Mouse (Mus musculus) mature B cell (primary cell): ENCODE results near the gene Lst1.

Experiments used
- in situ Hi-C: fragments of 300-500 bp; cut with MboI; formaldehyde crosslinking; loops from 2 replicates; pipeline ENCODE4 v1.14.3; 2019

Lst1 gene

DNA sequence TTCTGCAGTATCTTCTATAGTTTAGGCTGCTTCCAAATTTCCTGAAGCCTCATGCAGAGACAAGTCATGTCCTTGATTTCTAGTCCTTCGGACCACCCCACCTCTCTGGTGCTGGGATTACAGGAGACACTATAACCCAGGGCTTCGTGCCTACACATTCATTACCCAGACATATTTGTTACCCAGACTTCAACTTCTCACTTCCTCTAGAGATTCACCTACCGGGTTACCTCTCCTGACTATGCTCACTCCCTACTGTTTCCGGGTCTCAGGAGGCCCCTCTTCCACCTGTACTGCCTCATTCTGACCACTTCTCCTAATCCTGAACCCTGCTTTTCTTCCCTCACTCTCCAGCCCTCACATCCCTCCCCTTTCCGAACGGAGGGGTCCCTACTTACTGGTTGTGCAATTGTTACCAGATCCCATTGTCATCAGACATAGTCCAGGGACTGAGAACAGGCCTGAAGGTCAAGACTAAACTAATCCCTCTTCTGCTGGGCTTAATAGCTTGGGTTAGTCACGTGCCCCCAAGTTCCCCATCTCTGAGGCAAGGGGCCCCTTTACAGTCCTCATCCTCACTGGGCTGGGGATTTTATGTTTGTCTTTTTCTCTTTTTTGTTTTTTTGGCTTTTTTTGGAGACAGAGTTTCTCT, at the start of gene Lst1:
Gene Lst1, minus strand, starts transcription at position 481 of the 652 bp plus-strand sequence.
- in situ Hi-C loops = no loop called here

DNA sequence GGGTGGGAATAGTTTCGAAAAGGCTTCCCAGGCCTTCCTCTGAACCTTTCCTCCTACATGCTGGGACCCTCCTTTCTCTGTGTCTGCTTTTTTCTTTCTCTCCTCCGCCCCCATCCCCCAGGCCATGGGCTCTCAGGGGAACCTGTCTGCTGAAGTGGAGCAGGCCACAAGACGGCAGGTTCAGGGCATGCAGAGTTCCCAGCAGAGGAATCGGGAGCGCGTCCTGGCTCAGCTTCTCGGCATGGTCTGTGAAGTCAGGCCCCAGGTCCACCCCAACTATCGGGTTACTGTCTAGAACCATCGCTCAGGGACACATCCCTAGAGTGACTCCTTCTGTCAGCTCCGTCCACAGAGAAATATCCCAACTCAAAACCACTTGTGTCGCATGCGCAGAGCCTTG, 49.3 kb upstream of the Lst1 start:
- in situ Hi-C loops = no loop called here

GRCm38 (mm10) chr17:35236996-35237395, 48.8 kb upstream of the Lst1 start:
- in situ Hi-C loops = no loop called here

- in situ Hi-C loops = no loop called here
Measured at GRCm38 (mm10) chr17:35236390-35236746, 48.1 kb upstream of the Lst1 start.

GRCm38 (mm10) chr17:35235614-35236389, 47.6 kb upstream of the Lst1 start, which contains the start of gene Nfkbil1:
Gene Nfkbil1, minus strand, starts transcription at chr17:35235792.
- in situ Hi-C loops = no loop called here

GRCm38 (mm10) chr17:35234903-35235302, 46.7 kb upstream of the Lst1 start:
- in situ Hi-C loops = loop anchor here (5.0 kb wide), 1 partner anchor 68 kb away; no protein-coding TSS in a partner anchor

- in situ Hi-C loops = loop anchor here (5.0 kb wide), 1 partner anchor 67 kb away; no protein-coding TSS in a partner anchor
Measured at GRCm38 (mm10) chr17:35234090-35234489, 45.9 kb upstream of the Lst1 start.

GRCm38 (mm10) chr17:35233114-35233980, 45.1 kb upstream of the Lst1 start, which contains the start of gene Atp6v1g2:
Gene Atp6v1g2, plus strand, starts transcription at chr17:35233660.
- in situ Hi-C loops = loop anchor here (5.0 kb wide), 1 partner anchor 66 kb away; no protein-coding TSS in a partner anchor

DNA sequence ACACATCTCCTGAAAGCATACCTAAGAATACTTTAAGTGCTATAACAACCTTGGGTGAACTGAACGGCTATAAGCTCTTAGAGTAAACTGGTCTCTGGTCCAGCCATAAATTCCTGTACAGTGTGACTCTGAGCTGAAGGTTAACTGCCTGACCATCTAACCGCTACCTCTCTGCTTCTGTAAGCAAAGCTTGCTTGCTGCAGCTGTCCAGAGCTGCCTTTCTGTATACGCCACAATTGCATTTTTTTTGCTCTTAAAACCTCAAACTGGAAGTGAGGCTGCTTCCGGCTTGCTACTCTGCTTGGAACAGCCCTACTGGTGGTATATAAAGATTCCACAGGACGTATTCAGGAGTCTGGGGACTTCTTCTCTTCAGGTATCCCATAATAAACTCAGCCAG, 44.4 kb upstream of the Lst1 start:
- in situ Hi-C loops = loop anchor here (5.0 kb wide), 1 partner anchor 65 kb away; no protein-coding TSS in a partner anchor

GRCm38 (mm10) chr17:35232043-35232442, 43.8 kb upstream of the Lst1 start:
- in situ Hi-C loops = loop anchor here (5.0 kb wide), 1 partner anchor 65 kb away; no protein-coding TSS in a partner anchor

GRCm38 (mm10) chr17:35231022-35231421, 42.8 kb upstream of the Lst1 start:
- in situ Hi-C loops = loop anchor here (5.0 kb wide), 1 partner anchor 64 kb away; no protein-coding TSS in a partner anchor

GRCm38 (mm10) chr17:35226561-35227046, 38.4 kb upstream of the Lst1 start:
- in situ Hi-C loops = no loop called here

DNA sequence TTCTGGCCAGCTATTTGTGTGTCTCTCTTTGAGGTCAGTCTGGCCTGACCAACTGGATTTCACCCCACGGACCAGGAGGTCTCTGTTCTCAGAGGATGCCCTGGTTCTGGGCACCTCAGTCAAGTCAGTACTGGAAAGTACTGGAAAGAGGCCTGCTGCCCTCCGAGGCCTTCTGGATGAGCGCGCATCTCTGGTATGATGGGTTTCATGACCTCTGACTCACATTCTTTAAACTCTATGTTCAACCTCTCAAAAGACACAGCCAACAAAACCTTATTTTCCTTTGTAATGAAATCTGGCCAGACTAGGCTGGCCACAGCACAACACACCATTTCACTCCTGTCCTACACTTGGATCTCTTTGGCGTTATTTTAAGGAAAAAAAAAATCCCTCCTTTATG, 37.2 kb upstream of the Lst1 start:
- in situ Hi-C loops = no loop called here

GRCm38 (mm10) chr17:35224641-35225040, 36.4 kb upstream of the Lst1 start:
- in situ Hi-C loops = no loop called here

- in situ Hi-C loops = no loop called here
Measured at GRCm38 (mm10) chr17:35222299-35222698, 34.1 kb upstream of the Lst1 start.

DNA sequence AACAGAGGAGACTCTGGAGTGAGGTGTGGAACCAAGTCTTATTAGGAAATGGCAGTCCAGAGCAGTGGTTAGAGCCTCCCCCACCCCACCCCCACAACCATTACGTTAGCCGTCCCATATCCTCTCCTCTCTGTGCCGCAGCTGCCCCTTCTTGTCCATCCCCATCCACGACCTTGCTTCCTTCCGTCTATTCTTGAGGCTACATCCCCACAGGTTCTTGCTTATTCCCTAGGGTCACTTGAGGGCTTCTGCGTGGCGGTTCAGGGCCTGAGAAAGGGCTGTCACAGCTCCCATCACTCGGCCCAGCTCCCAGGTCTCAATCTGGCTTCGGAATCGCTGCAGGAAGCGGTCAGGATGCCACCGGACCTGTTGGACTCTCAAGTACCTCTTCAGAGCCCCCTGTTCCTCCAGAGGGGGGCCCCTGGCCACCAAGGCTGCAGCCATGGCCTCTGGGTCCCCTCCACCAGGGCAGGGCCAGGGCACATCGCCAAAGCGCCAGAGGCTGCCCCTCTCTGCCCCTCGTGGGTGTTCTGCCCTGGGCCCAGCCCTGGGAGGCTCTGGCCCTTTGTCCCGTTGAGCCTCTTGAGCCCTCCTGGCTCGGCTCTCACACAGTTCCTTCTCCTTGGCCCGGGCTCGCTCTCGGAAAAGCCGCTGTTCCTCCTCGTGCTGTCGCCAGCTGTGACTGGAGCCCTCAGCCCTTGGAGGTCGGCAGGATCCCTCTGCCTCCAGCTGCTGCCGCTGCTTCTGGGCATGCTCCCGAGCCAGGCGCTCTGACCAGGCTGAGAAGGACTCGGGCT, 32.1 kb upstream of the Lst1 start, which contains the start of gene Gm16181:
Gene Gm16181, plus strand, starts transcription at position 679 of the 797 bp plus-strand sequence.
- in situ Hi-C loops = no loop called here

- in situ Hi-C loops = no loop called here
Measured at GRCm38 (mm10) chr17:35219601-35220041, 31.4 kb upstream of the Lst1 start.

DNA sequence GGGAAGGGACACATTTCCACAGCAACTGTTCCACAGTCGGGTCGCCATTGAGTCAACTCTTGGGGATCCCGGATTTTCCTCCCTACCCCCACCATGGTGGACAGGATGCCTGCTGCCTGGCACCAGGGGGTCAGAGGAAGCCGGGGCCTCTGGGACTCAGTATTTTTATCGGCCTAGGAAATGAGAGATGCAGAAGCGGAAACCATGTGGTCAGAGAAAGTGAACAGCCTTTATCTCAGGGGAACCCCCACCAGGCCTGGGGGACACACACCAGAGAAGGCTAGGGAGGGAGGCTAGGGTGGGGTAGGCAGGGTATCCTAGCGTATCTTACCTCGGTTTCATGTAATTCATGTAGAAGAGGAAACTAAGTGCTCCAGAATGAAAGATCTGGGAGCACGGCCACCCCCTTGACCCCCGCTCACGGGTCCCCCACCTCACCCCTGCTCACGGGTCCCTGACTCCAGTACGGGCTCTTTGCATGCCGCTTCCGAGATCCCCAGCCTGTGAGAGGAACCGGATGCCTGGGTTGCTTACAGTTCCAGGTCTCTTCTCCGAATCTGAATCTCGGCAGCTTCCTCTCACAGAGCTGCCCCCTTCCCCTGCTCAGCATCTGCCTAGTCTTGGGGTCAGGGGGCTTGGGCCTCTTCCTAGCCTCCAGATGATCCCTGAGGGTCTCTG, 30.4 kb upstream of the Lst1 start:
- in situ Hi-C loops = no loop called here

GRCm38 (mm10) chr17:35213071-35213470, 24.8 kb upstream of the Lst1 start:
- in situ Hi-C loops = no loop called here

DNA sequence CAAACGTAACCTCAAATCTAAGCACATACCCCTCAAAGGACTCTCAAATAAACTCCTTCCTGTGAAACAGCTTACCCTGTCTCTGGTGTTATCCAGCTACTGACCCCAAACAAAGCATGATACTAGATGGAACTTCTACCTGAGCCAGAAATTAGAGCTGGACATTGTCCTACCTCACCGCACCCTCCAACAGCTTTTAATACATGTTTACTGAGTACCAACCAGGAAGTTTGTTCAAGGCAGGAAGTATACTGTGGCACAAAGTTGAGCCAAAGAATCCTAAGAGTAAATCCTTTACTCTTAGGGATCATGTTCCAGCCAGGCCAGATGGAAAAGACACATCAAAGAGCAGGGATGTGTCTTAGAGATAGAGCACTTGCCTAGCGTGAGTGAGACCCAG, 22.4 kb upstream of the Lst1 start:
- in situ Hi-C loops = no loop called here
